Mouse (Mus musculus): ENCODE measurements around the gene Rabgap1l.

Rabgap1l gene

GRCm38 (mm10) chr1:160316239-160316638 is 476.8 kb downstream of the Rabgap1l start:
- DNase-seq (ENCODE audit: low read depth): no peak

GRCm38 (mm10) chr1:160312658-160313057 is 480.4 kb downstream of the Rabgap1l start:
- DNase-seq (ENCODE audit: low read depth): no peak

GRCm38 (mm10) chr1:160311861-160312260 is 481.1 kb downstream of the Rabgap1l start:
- no peak for DNase-seq (ENCODE audit: low read depth)

GRCm38 (mm10) chr1:160309951-160310350 is 483.1 kb downstream of the Rabgap1l start:
- DNase-seq (ENCODE audit: low read depth): no peak

- no peak for DNase-seq (ENCODE audit: low read depth)
These were observed 484.0 kb downstream of the Rabgap1l start for GRCm38 (mm10) chr1:160308996-160309395.

GRCm38 (mm10) chr1:160308498-160308897 is 484.5 kb downstream of the Rabgap1l start:
- no peak for DNase-seq (ENCODE audit: low read depth)

GRCm38 (mm10) chr1:160306866-160307616 is 486.0 kb downstream of the Rabgap1l start:
- DNase-seq (ENCODE audit: low read depth): no peak

GRCm38 (mm10) chr1:160306336-160306735 is 486.7 kb downstream of the Rabgap1l start:
- DNase-seq (ENCODE audit: low read depth): no peak

GRCm38 (mm10) chr1:160305826-160306225 is 487.2 kb downstream of the Rabgap1l start:
- DNase-seq (ENCODE audit: low read depth): no peak

- DNase-seq (ENCODE audit: low read depth): no peak
These were observed 488.0 kb downstream of the Rabgap1l start for GRCm38 (mm10) chr1:160304969-160305498.

GRCm38 (mm10) chr1:160302268-160302667 is 490.7 kb downstream of the Rabgap1l start:
- DNase-seq (ENCODE audit: low read depth): no peak

- no peak for DNase-seq (ENCODE audit: low read depth)
These were observed 491.9 kb downstream of the Rabgap1l start for GRCm38 (mm10) chr1:160301156-160301555.

- DNase-seq (ENCODE audit: low read depth): no peak
These were observed 492.3 kb downstream of the Rabgap1l start for GRCm38 (mm10) chr1:160300704-160301103.

GRCm38 (mm10) chr1:160299979-160300378 is 493.0 kb downstream of the Rabgap1l start:
- DNase-seq (ENCODE audit: low read depth): no peak

GRCm38 (mm10) chr1:160298893-160299292 is 494.1 kb downstream of the Rabgap1l start:
- DNase-seq (ENCODE audit: low read depth): no peak

- no peak for DNase-seq (ENCODE audit: low read depth)
These were observed 495.3 kb downstream of the Rabgap1l start for GRCm38 (mm10) chr1:160297701-160298100.

- no peak for DNase-seq (ENCODE audit: low read depth)
These were observed 497.7 kb downstream of the Rabgap1l start for GRCm38 (mm10) chr1:160295323-160295722.

GRCm38 (mm10) chr1:160293488-160293887 is 499.5 kb downstream of the Rabgap1l start:
- DNase-seq (ENCODE audit: low read depth): no peak

- no peak for DNase-seq (ENCODE audit: low read depth)
These were observed 501.0 kb downstream of the Rabgap1l start for GRCm38 (mm10) chr1:160292058-160292457.

GRCm38 (mm10) chr1:160290242-160290641 is 502.8 kb downstream of the Rabgap1l start:
- no peak for DNase-seq (ENCODE audit: low read depth)

GRCm38 (mm10) chr1:160287058-160287645 is 505.9 kb downstream of the Rabgap1l start:
- no peak for DNase-seq (ENCODE audit: low read depth)

GRCm38 (mm10) chr1:160286400-160287057 is 506.5 kb downstream of the Rabgap1l start:
- DNase-seq (ENCODE audit: low read depth): no peak

GRCm38 (mm10) chr1:160284241-160284640 is 508.8 kb downstream of the Rabgap1l start:
- no peak for DNase-seq (ENCODE audit: low read depth)

Measured in fibroblast of lung, adult 2 months (primary cell).